Mouse (Mus musculus) limb, embryonic 12.5 days (tissue): ENCODE data around the gene Olfr1425. TPM values are rescaled to one million over a fixed set of nuclear protein-coding genes. Genes with fewer than 3 reads are reported as not detected.

Source experiments
- ATAC-seq: fragments of 200-750 bp; cut with Nextera tagmentation; 2 replicates; pipeline ENCODE4 v1.8.0; 2017; ENCODE audit warnings: low read depth, moderate TSS enrichment; ENCODE audit not compliant: insufficient number of reproducible peaks, insufficient read depth, low FRiP score, low TSS enrichment
- H3K27ac ChIP-seq: fragments of 300-500 bp; sonication (generic); 2 replicates; pipeline ENCODE4 v1.5.1; 2016; ENCODE audit warnings: mild to moderate bottlenecking, moderate library complexity
- H3K27me3 ChIP-seq: fragments of 300-500 bp; sonication (generic); 2 replicates; pipeline ENCODE4 v1.6.1; 2016; ENCODE audit warnings: mild to moderate bottlenecking, moderate library complexity
- H3K36me3 ChIP-seq: fragments of 300-500 bp; sonication (generic); 2 replicates; pipeline ENCODE4 v1.6.1; 2016; ENCODE audit warnings: mild to moderate bottlenecking, moderate library complexity
- H3K4me1 ChIP-seq: fragments of 300-500 bp; sonication (generic); replicated peaks from 2 replicates; pipeline ENCODE4 v1.6.1; 2016
- H3K4me2 ChIP-seq: fragments of 300-500 bp; sonication (generic); 2 replicates; pipeline ENCODE4 v1.6.1; 2016; ENCODE audit warnings: mild to moderate bottlenecking, moderate library complexity
- H3K4me3 ChIP-seq: fragments of 300-500 bp; sonication (generic); replicated peaks from 2 replicates; pipeline ENCODE4 v1.5.1; 2016; ENCODE audit warnings: mild to moderate bottlenecking
- H3K9ac ChIP-seq: fragments of 300-500 bp; sonication (generic); replicated peaks from 2 replicates; pipeline ENCODE4 v1.6.1; 2016; ENCODE audit warnings: mild to moderate bottlenecking, moderate library complexity
- H3K9me3 ChIP-seq: fragments of 300-500 bp; sonication (generic); 2 replicates; pipeline ENCODE4 v1.6.1; 2016; ENCODE audit warnings: mild to moderate bottlenecking, moderate library complexity
- WGBS: fragments of 180-500 bp; shearing (Covaris S2); methylation state at CpG from one replicate; pipeline ENCODE4 v1.1.7; 2016; 5-methylcytosine and 5-hydroxymethylcytosine counted together
- polyA plus RNA-seq: library from polyadenylated mRNA; unstranded; fragments of >200 nt; fragmentation: Nextera tagmentation; extraction: Ambion mirVana; gene quantifications from 2 replicates; pipeline ENCODE4 v1.2.1, GENCODE M21; 2016

The Olfr1425 gene
- polyA plus RNA-seq, 1 experiment from 2014 or later = not detected

- H3K4me3 ChIP-seq = no peak within 1 kb of the TSS
- no peak within 1 kb of the TSS for H3K9ac ChIP-seq
- H3K4me1 ChIP-seq = no peaks in the 10 kb centered on the region
- WGBS = 51% methylated on average over 2 of the region's 2 CpGs
- no peak for ATAC-seq
- no peak within 1 kb of the TSS for H3K4me2 ChIP-seq
- no peak within 1 kb of the TSS for H3K27ac ChIP-seq
- no peaks in the 10 kb centered on the region for H3K27me3 ChIP-seq
- no peaks in the 10 kb centered on the region for H3K36me3 ChIP-seq
- no peaks in the 10 kb centered on the region for H3K9me3 ChIP-seq
Measured at GRCm38 (mm10) chr19:12041217-12041616, 36.3 kb downstream of the Olfr1425 start, which contains the start of gene Olfr1423. Olfr1423 (minus strand) TSS chr19:12041317.

- H3K9me3 ChIP-seq = no peaks in the 10 kb centered on the region
- H3K27me3 ChIP-seq = no peaks in the 10 kb centered on the region
- H3K4me1 ChIP-seq = no peaks in the 10 kb centered on the region
- no peak overlapping the region for H3K9ac ChIP-seq
- no peak overlapping the region for H3K4me2 ChIP-seq
- H3K27ac ChIP-seq = no peak overlapping the region
- no peak for ATAC-seq
- no peak overlapping the region for H3K4me3 ChIP-seq
- H3K36me3 ChIP-seq = no peaks in the 10 kb centered on the region
Measured at GRCm38 (mm10) chr19:12037727-12038126, 39.8 kb downstream of the Olfr1425 start.

GRCm38 (mm10) chr19:12026606-12027005 is 50.9 kb downstream of the Olfr1425 start:
- H3K27me3 ChIP-seq = no peaks in the 10 kb centered on the region
- no peak overlapping the region for H3K4me2 ChIP-seq
- H3K4me1 ChIP-seq = no peaks in the 10 kb centered on the region
- no peak for ATAC-seq
- no peaks in the 10 kb centered on the region for H3K36me3 ChIP-seq
- H3K9ac ChIP-seq = no peak overlapping the region
- 72% methylated on average over 2 of the region's 2 CpGs for WGBS
- no peaks in the 10 kb centered on the region for H3K9me3 ChIP-seq
- no peak overlapping the region for H3K4me3 ChIP-seq
- H3K27ac ChIP-seq = no peak overlapping the region

GRCm38 (mm10) chr19:12025333-12025732 is 52.2 kb downstream of the Olfr1425 start:
- Histone ChIP-seq H3K4me2 (no peak overlapping the region), H3K27ac (no peak overlapping the region), H3K4me1 (no peaks in the 10 kb centered on the region), H3K27me3 (no peaks in the 10 kb centered on the region), H3K4me3 (no peak overlapping the region), H3K36me3 (no peaks in the 10 kb centered on the region), H3K9ac (no peak overlapping the region), H3K9me3 (no peaks in the 10 kb centered on the region)
- no peak for ATAC-seq
- WGBS = 88% methylated on average over 3 of the region's 3 CpGs

- 85% methylated on average over 4 of the region's 4 CpGs for WGBS
- no peak overlapping the region for H3K4me2 ChIP-seq
- no peak for ATAC-seq
Measured at GRCm38 (mm10) chr19:12024149-12024548, 53.4 kb downstream of the Olfr1425 start.

More at GRCm38 (mm10) chr19:12024149-12024548, 53.4 kb downstream of the Olfr1425 start:
- Histone ChIP-seq H3K9ac (no peak overlapping the region), H3K27me3 (no peaks in the 10 kb centered on the region), H3K9me3 (no peaks in the 10 kb centered on the region), H3K27ac (no peak overlapping the region), H3K36me3 (no peaks in the 10 kb centered on the region), H3K4me3 (no peak overlapping the region), H3K4me1 (no peaks in the 10 kb centered on the region)

Other genes starting within 250 kb of the Olfr1425 start
- not detected in 2 replicates for gene Olfr1417, start 238.5 kb downstream of the Olfr1425 start, polyA plus RNA-seq
- not detected in 2 replicates for gene Olfr1418, start 216.7 kb downstream of the Olfr1425 start, polyA plus RNA-seq
- not detected in 2 replicates for gene Olfr1419, start 202.6 kb downstream of the Olfr1425 start, polyA plus RNA-seq
- 0.15 TPM in 1 of 2 replicates, not detected in the other for gene Olfr1420, start 191.2 kb downstream of the Olfr1425 start, polyA plus RNA-seq
- gene Patl1, start 165.3 kb downstream of the Olfr1425 start, polyA plus RNA-seq = 17.8 and 20.2 TPM in 2 replicates
- gene Osbp, start 111.8 kb downstream of the Olfr1425 start, polyA plus RNA-seq = 4.9 and 5.1 TPM in 2 replicates
- 0.04 TPM in 1 of 2 replicates, not detected in the other for gene Olfr1423, start 36.4 kb downstream of the Olfr1425 start, polyA plus RNA-seq
- not detected in 2 replicates for gene Olfr1424, start 15.0 kb downstream of the Olfr1425 start, polyA plus RNA-seq
- not detected in 2 replicates for gene Olfr1426, start 14.3 kb upstream of the Olfr1425 start, polyA plus RNA-seq
- not detected in 2 replicates for gene Olfr1427, start 25.6 kb upstream of the Olfr1425 start, polyA plus RNA-seq
- gene Olfr1428, start 38.2 kb upstream of the Olfr1425 start, polyA plus RNA-seq = not detected in 2 replicates
- gene Olfr76, start 45.5 kb upstream of the Olfr1425 start, polyA plus RNA-seq = not detected in 2 replicates
- not detected in 2 replicates for gene Olfr1555-ps1, start 92.4 kb upstream of the Olfr1425 start, polyA plus RNA-seq
- gene Olfr1431, start 122.9 kb upstream of the Olfr1425 start, polyA plus RNA-seq = not detected in 2 replicates
- gene Olfr1432, start 154.9 kb upstream of the Olfr1425 start, polyA plus RNA-seq = not detected in 2 replicates
- gene Olfr262, start 163.9 kb upstream of the Olfr1425 start, polyA plus RNA-seq = not detected in 2 replicates
- not detected in 2 replicates for gene Olfr235, start 183.3 kb upstream of the Olfr1425 start, polyA plus RNA-seq
- not detected in 2 replicates for gene Olfr1434, start 202.1 kb upstream of the Olfr1425 start, polyA plus RNA-seq
- gene Olfr1436, start 221.4 kb upstream of the Olfr1425 start, polyA plus RNA-seq = not detected in 2 replicates
- gene Olfr1437, start 247.4 kb upstream of the Olfr1425 start, polyA plus RNA-seq = not detected in 2 replicates